Mouse (Mus musculus) intestine, embryonic 16.5 days (tissue): ENCODE data around the gene Zfp366. TPM values are rescaled to one million over a fixed set of nuclear protein-coding genes. Genes with fewer than 3 reads are reported as not detected.
A peak's percentile ranks its signal among the peaks of the same experiment; 100 is the strongest.

ENCODE experiments used
- ATAC-seq: fragments of 200-750 bp; cut with Nextera tagmentation; 2 replicates; pipeline ENCODE4 v1.8.0; 2017; ENCODE audit warnings: moderate TSS enrichment, moderate library complexity
- H3K27ac ChIP-seq: fragments of 300-500 bp; sonication (generic); 2 replicates; pipeline ENCODE4 v1.5.1; 2014; ENCODE audit warnings: mild to moderate bottlenecking, low read length
- H3K27me3 ChIP-seq: fragments of 300-500 bp; sonication (generic); replicated peaks from 2 replicates; pipeline ENCODE4 v1.6.1; 2014; ENCODE audit warnings: low read length, control low read depth, mixed read lengths; ENCODE audit not compliant: control insufficient read depth, insufficient read depth
- H3K36me3 ChIP-seq: fragments of 300-500 bp; sonication (generic); 2 replicates; pipeline ENCODE4 v1.6.1; 2014; ENCODE audit warnings: low read length, control low read depth; ENCODE audit not compliant: control insufficient read depth, insufficient read depth
- H3K4me1 ChIP-seq: fragments of 300-500 bp; sonication (generic); 2 replicates; pipeline ENCODE4 v1.6.1; 2014; ENCODE audit warnings: low read length, control low read depth, mixed read lengths; ENCODE audit not compliant: control insufficient read depth, insufficient read depth
- H3K4me2 ChIP-seq: fragments of 300-500 bp; sonication (generic); 2 replicates; pipeline ENCODE4 v1.6.1; 2014; ENCODE audit warnings: low read depth, low read length, control low read depth
- H3K4me3 ChIP-seq: fragments of 300-500 bp; sonication (generic); 2 replicates; pipeline ENCODE4 v1.5.1; 2014; ENCODE audit warnings: mild to moderate bottlenecking, low read length
- H3K9ac ChIP-seq: fragments of 300-500 bp; sonication (generic); 2 replicates; pipeline ENCODE4 v1.6.1; 2014; ENCODE audit warnings: low read depth, low read length
- H3K9me3 ChIP-seq: fragments of 300-500 bp; sonication (generic); 2 replicates; pipeline ENCODE4 v1.6.1; 2016; ENCODE audit warnings: low read length, control low read depth; ENCODE audit not compliant: control insufficient read depth
- WGBS: fragments of 180-500 bp; shearing (Covaris S2); extraction: QIAGEN DNeasy Blood & Tissue Kit; methylation state at CpG from one replicate; pipeline ENCODE4 v1.1.7; 2014; 5-methylcytosine and 5-hydroxymethylcytosine counted together
- polyA plus RNA-seq: library from polyadenylated mRNA; unstranded; fragments of >200 nt; fragmentation: Nextera tagmentation; extraction: Ambion mirVana; gene quantifications from 2 replicates; pipeline ENCODE4 v1.2.1, GENCODE M21; 2015

Gene Zfp366
- 0.50 and 0.53 TPM in 2 replicates for polyA plus RNA-seq

DNA sequence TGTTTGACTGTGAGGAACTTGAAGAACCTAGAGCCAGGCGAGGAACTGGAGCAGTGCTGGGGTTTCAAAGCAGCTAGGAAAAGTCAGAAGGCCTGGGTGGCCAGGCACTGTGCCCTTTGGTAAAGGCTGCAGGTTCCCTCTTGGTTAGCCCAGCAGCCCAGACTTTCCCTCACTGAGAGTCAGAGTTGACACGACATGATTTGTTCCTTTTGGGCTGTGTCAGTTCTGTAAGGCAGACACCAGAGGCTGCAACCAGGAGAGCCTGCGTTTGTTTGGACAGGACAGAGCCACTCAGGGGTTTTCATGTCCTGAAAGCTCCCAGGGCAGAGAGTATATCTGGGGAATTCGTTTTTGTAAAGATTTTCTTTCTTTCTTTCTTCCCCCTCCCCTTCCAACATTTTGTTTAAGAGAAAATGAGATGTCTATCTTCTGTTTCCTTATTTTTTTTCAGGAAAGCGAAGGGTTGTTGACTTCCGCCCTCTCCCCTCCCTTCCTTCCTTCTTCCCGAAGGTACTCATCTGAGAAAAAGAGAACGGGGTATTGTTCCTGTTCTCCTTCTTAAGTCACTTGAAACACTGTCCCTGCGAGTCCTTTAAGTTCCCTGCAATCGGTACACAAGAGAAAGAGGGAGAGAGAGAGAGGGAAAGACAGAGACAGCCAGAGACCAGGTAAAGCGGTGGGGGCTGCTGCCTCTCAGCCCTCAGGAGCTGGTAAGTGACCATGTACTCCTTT, at the start of gene Zfp366:
Gene Zfp366, plus strand, starts transcription at position 669 of the 732 bp plus-strand sequence.
- no peaks in the 10 kb centered on the region for H3K4me1 ChIP-seq
- H3K27ac ChIP-seq, result peak within 1 kb of the TSS; percentile 37
- H3K36me3 ChIP-seq, result no peaks in the 10 kb centered on the region
- peak within 1 kb of the TSS; percentile 25 for H3K4me3 ChIP-seq
- ATAC-seq, result no peak
- H3K9ac ChIP-seq, result 0 out of 2 replicates have a peak within 1 kb of the TSS, but pooled peaks have one; percentile 10
- no peak within 1 kb of the TSS for H3K4me2 ChIP-seq
- no peaks in the 10 kb centered on the region for H3K9me3 ChIP-seq
- no peaks in the 10 kb centered on the region for H3K27me3 ChIP-seq
- WGBS, result 49% methylated on average over 11 of the region's 11 CpGs

DNA sequence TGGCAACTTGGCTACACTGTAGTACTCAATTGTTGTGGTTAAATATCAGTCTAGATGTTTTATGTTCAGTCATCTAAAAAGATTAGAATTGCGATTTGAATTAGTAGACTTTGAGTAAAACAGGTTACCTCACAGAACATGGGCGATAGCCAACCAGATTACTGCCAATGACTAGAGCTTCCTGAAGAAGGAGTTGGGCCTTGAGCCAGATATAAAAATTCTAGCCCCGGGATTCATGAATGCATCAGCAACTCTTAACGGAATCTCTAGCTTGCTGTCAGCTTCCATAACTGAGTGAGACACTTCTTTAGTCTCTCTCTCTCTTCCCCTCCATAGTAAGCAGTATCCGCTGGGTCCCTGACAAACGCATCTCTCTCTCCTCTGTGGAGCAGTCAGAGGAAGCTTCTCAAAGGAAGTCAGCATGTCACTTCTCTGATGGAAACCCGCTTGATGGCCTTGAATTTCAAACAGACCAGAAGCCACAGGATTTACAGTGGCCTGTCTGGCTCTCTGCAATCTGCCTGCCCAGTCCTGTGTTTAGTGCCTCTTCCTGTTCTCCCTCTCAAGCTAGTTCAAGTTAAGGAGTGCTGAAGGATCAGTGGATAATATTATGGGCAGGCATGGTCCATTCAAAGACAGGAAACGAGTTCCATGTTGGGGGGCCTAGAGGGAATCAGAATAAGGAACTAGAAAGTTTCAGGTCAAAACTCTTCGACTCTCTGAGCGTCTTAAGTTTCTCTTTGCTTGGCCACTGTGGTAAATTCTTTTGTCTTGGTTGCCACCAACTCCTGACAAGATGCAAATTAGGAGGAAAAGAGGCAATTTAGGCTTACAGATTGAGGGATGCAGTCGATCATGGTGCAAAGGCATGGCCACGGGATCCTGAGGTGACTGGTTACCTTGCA, 46.0 kb upstream of the Zfp366 start:
- 79% methylated on average over 12 of the region's 12 CpGs for WGBS
- Histone ChIP-seq H3K36me3 (no peaks in the 10 kb centered on the region), H3K9me3 (no peaks in the 10 kb centered on the region), H3K4me1 (no peaks in the 10 kb centered on the region), H3K27ac (no peak overlapping the region), H3K4me3 (no peak overlapping the region), H3K4me2 (no peak overlapping the region), H3K9ac (no peak overlapping the region), H3K27me3 (no peaks in the 10 kb centered on the region)
- ATAC-seq, result no peak

DNA sequence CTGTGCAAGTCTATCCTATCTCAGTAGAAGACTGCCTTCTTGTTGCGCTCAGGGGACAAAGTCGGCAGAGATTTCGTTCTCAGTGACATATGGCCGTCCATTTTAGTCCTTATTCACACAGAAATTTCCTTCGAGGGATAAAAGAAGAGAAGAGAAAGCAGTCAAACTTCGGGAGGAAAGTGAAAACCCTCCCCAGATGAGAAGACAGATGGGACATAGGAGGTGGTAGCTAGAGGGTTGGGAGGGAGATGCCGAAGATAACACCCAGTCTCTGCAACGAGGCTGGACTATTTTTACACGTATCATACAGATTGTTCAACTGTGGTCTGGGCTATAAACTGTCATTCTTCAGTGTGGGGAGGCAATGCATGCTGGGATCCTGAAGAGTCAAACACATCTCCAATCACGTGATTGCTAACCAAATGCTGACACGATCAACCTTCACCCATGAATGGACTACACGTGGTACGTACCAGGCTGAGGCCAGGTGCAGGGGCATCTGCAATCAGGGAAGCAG, 38.2 kb upstream of the Zfp366 start:
- H3K36me3 ChIP-seq, result no peaks in the 10 kb centered on the region
- WGBS, result 57% methylated on average over 13 of the region's 13 CpGs
- no peak overlapping the region for H3K27ac ChIP-seq
- no peaks in the 10 kb centered on the region for H3K4me1 ChIP-seq
- H3K4me2 ChIP-seq, result no peak overlapping the region
- H3K4me3 ChIP-seq, result no peak overlapping the region
- H3K9ac ChIP-seq, result no peak overlapping the region
- no peaks in the 10 kb centered on the region for H3K9me3 ChIP-seq
- peak; percentile 65; the same call in 1 of the 2 replicates for ATAC-seq
- no peaks in the 10 kb centered on the region for H3K27me3 ChIP-seq

DNA sequence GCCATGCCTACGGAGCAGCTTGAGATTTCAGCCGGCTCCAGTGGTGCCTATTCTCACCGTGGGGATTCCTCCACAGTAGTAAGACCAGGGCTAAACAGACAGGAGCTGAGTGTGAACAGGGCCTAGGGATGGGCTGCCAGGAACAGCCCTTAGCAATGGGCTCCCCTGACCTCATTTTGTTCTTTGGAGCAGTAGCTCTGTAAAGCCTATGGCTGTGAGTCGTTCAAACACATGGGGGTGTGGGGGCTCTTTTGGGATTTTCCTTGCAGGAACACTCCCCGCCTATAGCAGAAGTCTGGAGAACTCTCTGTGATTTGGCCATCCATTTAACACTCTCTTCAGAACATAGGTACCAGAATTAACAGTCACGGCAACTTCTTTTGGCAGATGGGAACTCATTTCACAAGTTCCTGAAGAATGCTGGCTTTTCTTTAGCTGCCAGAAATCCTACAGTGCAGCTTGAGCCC, 36.9 kb upstream of the Zfp366 start:
- no peaks in the 10 kb centered on the region for H3K36me3 ChIP-seq
- H3K9ac ChIP-seq, result no peak overlapping the region
- 75% methylated on average over 6 of the region's 6 CpGs for WGBS
- H3K4me1 ChIP-seq, result no peaks in the 10 kb centered on the region; the same call in 1 of the 2 replicates
- no peak overlapping the region for H3K27ac ChIP-seq
- ATAC-seq, result no peak
- no peaks in the 10 kb centered on the region for H3K27me3 ChIP-seq
- H3K9me3 ChIP-seq, result no peaks in the 10 kb centered on the region
- no peak overlapping the region for H3K4me3 ChIP-seq
- H3K4me2 ChIP-seq, result no peak overlapping the region

DNA sequence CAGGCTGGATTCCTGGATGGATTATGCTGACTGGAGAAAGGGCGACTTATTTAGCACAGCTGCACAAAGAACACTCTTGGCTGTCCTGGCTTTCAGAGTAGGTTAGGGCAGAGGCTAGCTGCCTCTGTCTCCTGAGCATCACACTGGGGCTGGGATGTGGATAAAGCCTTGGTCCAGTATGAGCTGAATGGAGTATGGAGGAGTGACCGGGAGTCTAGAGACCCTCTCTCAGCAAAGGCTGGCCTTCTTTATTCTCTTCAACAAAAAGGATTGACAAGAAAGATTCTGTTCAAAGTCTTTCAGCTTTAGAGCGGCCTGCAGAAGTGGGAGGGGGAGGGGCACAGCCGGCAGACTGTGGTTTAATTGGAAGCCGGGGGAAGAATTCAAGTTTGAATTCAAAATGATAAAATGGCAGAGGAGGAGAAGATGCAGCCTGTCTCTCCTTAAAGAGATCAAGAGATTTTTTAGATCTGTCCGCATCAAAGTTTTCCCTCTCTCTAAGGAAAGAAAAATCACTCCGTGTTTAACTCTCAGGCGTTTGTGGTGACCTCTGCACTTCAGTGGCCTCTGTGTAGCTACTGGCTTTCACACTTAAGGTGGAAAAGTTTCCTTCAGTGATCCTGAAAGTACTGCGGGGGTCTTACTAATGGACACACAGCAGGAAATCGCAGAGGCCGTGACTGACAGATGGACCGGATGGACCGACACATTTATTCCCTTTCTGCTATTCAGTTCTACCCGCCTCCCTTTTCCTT, 34.9 kb upstream of the Zfp366 start:
- no peak overlapping the region for H3K9ac ChIP-seq
- 71% methylated on average over 14 of the region's 14 CpGs for WGBS
- no peaks in the 10 kb centered on the region for H3K27me3 ChIP-seq
- H3K4me3 ChIP-seq, result no peak overlapping the region
- H3K4me2 ChIP-seq, result no peak overlapping the region
- no peaks in the 10 kb centered on the region for H3K9me3 ChIP-seq
- no peaks in the 10 kb centered on the region; the same call in 1 of the 2 replicates for H3K4me1 ChIP-seq
- no peak overlapping the region for H3K27ac ChIP-seq
- no peak for ATAC-seq
- no peaks in the 10 kb centered on the region for H3K36me3 ChIP-seq

DNA sequence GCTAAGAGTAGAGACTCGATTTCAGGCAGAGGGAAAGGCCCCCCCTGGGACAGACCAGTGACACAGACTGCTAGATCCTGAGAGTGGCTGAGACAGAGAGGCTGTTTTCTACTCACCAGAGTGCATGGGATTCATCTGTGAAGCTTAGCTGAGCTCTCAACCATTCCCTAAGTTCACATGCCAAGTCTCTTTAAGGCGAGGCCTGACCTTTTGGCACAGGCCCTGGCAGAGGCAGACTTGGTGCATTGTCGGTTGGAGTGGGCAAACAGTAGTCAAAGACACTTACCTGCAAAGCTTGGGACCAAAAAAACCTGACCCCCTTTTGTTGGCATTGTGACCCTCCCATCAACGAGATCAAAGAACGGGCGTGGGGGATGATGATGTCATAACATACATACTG, 34.0 kb upstream of the Zfp366 start:
- H3K27me3 ChIP-seq, result no peaks in the 10 kb centered on the region
- H3K9me3 ChIP-seq, result no peaks in the 10 kb centered on the region
- 60% methylated on average over 6 of the region's 6 CpGs for WGBS
- no peaks in the 10 kb centered on the region for H3K36me3 ChIP-seq
- H3K4me3 ChIP-seq, result no peak overlapping the region
- H3K9ac ChIP-seq, result no peak overlapping the region
- 0 out of 2 replicates have a peak, but pooled peaks have one; percentile 23 for ATAC-seq
- H3K4me1 ChIP-seq, result no peaks in the 10 kb centered on the region; the same call in 1 of the 2 replicates
- no peak overlapping the region for H3K4me2 ChIP-seq
- H3K27ac ChIP-seq, result no peak overlapping the region

DNA sequence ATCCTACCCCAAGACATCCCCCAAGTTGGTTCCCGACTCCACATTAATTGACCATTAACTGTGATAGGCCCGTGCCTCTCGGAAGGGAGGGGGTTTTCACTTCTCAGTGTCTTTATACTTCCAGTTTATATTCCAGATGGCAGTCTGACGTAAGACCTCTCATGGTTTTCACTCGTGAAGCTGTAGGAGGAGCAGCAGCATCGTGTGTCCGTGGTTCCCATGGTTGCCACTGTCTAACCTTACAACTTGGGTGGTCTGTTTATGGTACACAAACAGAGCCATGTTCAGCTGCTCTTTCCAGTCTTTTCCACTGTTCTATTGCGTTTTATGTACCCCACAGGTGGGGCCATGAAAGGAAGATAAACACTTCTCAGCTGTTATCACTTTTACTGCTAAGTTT, 33.5 kb upstream of the Zfp366 start:
- Histone ChIP-seq H3K4me1 (no peaks in the 10 kb centered on the region; the same call in 1 of the 2 replicates), H3K36me3 (no peaks in the 10 kb centered on the region), H3K27ac (no peak overlapping the region), H3K4me2 (no peak overlapping the region), H3K27me3 (no peaks in the 10 kb centered on the region), H3K9me3 (no peaks in the 10 kb centered on the region), H3K9ac (no peak overlapping the region), H3K4me3 (no peak overlapping the region)
- 42% methylated on average over 8 of the region's 8 CpGs for WGBS
- ATAC-seq, result no peak

DNA sequence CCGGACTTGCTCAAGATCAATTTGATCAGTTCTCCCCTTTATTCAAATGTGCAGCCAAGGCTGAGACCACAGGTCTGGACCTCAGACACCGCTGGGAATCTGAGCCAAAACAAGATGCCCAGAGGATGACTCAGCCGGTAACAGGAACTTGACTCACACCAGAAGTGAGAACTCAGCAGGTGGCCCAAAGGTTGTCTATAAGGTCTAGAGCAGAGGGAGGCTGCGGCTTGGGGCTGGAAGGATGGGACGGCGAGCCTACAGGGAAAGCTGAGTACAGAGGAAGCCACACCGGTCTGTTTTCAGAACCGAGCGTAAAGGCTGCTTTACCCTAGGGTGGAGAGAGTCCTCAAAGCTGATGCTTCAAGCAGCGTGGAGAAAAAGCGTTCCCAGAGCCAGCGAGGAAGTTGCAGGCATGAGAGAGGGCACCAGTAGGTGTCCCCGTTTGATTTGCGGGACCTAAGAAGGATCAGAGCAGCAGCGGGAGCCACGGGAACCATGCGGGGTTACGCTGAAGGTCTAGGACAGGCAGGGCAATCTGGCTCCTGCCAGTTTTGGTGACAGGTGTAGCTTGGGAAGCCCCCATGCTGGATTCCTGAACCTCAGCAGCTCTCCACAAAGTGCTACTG, 32.2 kb upstream of the Zfp366 start:
- 17% methylated on average over 18 of the region's 18 CpGs for WGBS
- Histone ChIP-seq H3K9ac (no peak overlapping the region), H3K9me3 (no peaks in the 10 kb centered on the region), H3K4me1 (no peaks in the 10 kb centered on the region; the same call in 1 of the 2 replicates), H3K4me2 (peak overlapping the region; percentile 29), H3K36me3 (no peaks in the 10 kb centered on the region), H3K4me3 (no peak overlapping the region), H3K27ac (no peak overlapping the region), H3K27me3 (no peaks in the 10 kb centered on the region)
- no peak for ATAC-seq
